Mouse (Mus musculus): ENCODE measurements around the gene Tet1. TPM values are rescaled to one million over a fixed set of nuclear protein-coding genes. Genes with fewer than 3 reads are reported as not detected.

Tet1 gene
- polyA plus RNA-seq, 1 experiment from 2014 or later: 32.1 TPM

DNA sequence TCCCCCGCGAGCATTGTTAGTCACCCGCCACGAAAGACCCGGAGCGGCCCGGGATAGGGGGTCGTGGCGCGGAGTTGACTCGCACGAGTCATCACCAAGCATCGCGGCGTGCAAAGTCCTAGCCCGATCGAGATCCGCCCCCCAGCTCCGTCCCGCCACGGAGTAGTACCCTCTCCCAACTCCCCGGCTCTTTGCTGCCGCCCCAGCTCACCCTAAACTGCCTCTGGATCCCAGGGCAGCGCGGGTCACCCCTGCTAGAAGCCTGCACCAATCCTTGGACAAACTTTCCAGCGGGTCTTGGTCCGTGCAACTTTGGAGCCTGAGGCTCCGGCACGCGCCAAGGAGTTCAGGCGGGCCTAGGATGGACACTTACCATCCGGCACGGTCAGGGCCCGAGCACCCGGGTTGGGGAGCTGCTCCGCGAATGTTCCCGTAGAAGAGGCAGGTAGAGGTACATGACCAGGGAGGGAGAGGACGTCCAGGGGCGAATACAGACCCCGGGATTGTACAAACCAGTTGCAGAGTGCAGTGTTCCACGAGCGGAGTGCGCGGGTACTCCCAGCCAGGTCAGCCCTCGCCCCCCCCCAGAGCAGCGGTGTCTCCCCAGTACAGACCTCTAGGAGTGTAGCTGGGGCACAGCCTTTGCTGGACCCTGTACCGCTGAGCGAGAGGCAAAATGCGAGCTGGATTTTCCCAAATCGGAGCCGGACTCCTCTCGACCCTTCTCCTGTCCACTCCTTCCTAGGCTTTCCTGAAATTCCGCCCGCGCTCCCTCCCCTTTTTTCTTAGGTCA lies 21.8 kb downstream of the Tet1 start:
- H3K4me1 ChIP-seq: peaks cover 21% of the 10 kb centered on the region
- no peaks in the 10 kb centered on the region for H3K9me3 ChIP-seq (replicated peaks)
- peak overlapping the region; percentile 96 for H3K4me2 ChIP-seq
- peak overlapping the region; percentile 61 for H3K4me3 ChIP-seq
- WGBS: under 1% methylated on average over 54 of the region's 56 CpGs
- H3K9ac ChIP-seq: peak overlapping the region; percentile 72
- no peaks in the 10 kb centered on the region for H3K27me3 ChIP-seq
- no peak overlapping the region for H3K27ac ChIP-seq
- peak; percentile 87 for ATAC-seq
- no peaks in the 10 kb centered on the region for H3K36me3 ChIP-seq (ENCODE audit: poor library complexity, severe bottlenecking)

GRCm38 (mm10) chr10:62885969-62886798 lies 22.6 kb downstream of the Tet1 start:
- under 1% methylated on average over 38 of the region's 38 CpGs for WGBS
- Histone ChIP-seq H3K4me3 (peak overlapping the region; percentile 61), H3K4me1 (peaks cover 21% of the 10 kb centered on the region), H3K36me3 (ENCODE audit: poor library complexity, severe bottlenecking) (no peaks in the 10 kb centered on the region), H3K27me3 (no peaks in the 10 kb centered on the region), H3K9me3 (replicated peaks) (no peaks in the 10 kb centered on the region), H3K27ac (no peak overlapping the region), H3K9ac (peak overlapping the region; percentile 72), H3K4me2 (peak overlapping the region; percentile 96)
- peak; percentile 62 for ATAC-seq

DNA sequence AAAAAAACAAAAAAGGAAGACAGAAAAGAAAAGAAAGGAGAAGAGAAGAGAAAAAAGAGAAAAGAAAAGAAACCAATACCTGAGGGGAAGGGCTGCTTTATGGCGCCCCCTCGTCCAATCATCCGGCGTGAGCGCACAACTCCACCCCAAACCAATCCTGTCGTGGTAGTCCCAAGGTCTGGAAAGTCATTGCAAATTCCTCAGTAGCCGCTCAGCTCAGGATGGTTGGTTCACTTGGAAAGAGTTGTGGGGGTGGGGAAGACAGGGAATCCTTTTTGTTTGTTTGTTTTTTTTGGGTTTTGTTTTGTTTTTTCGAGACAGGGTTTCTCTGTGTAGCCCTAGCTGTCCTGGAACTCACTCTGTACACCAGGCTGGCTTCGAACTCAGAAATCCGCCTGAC lies 23.3 kb downstream of the Tet1 start:
- Histone ChIP-seq H3K27ac (no peak overlapping the region), H3K27me3 (no peaks in the 10 kb centered on the region), H3K36me3 (ENCODE audit: poor library complexity, severe bottlenecking) (no peaks in the 10 kb centered on the region), H3K4me1 (peaks cover 21% of the 10 kb centered on the region), H3K4me3 (peak overlapping the region; percentile 61), H3K4me2 (peak overlapping the region; percentile 96), H3K9ac (no peak overlapping the region), H3K9me3 (replicated peaks) (no peaks in the 10 kb centered on the region)
- ATAC-seq: no peak
- 46% methylated on average over 10 of the region's 10 CpGs for WGBS

- Histone ChIP-seq H3K4me2 (no peak overlapping the region), H3K27ac (no peak overlapping the region), H3K9me3 (replicated peaks) (no peaks in the 10 kb centered on the region), H3K9ac (no peak overlapping the region), H3K36me3 (ENCODE audit: poor library complexity, severe bottlenecking) (peaks cover under 1% of the 10 kb centered on the region), H3K4me1 (peaks cover 21% of the 10 kb centered on the region), H3K27me3 (no peaks in the 10 kb centered on the region), H3K4me3 (no peak overlapping the region)
- no peak for ATAC-seq
- 59% methylated on average over 1 of the region's 1 CpGs for WGBS
These were observed 24.3 kb downstream of the Tet1 start for GRCm38 (mm10) chr10:62884517-62884916.

GRCm38 (mm10) chr10:62883933-62884372 lies 24.8 kb downstream of the Tet1 start:
- Histone ChIP-seq H3K4me3 (no peak overlapping the region), H3K9ac (no peak overlapping the region), H3K27ac (no peak overlapping the region), H3K4me2 (no peak overlapping the region), H3K4me1 (peaks cover 21% of the 10 kb centered on the region), H3K9me3 (replicated peaks) (no peaks in the 10 kb centered on the region), H3K36me3 (ENCODE audit: poor library complexity, severe bottlenecking) (peaks cover 7% of the 10 kb centered on the region), H3K27me3 (no peaks in the 10 kb centered on the region)
- no peak for ATAC-seq
- WGBS: 6% methylated on average over 9 of the region's 9 CpGs

- H3K9me3 ChIP-seq (replicated peaks): no peaks in the 10 kb centered on the region
- no peak for ATAC-seq
- WGBS: 49% methylated on average over 5 of the region's 5 CpGs
- no peak overlapping the region for H3K4me2 ChIP-seq
- H3K36me3 ChIP-seq (ENCODE audit: poor library complexity, severe bottlenecking): peaks cover 19% of the 10 kb centered on the region
- H3K27ac ChIP-seq: no peak overlapping the region
- H3K27me3 ChIP-seq: no peaks in the 10 kb centered on the region
- no peak overlapping the region for H3K4me3 ChIP-seq
- no peak overlapping the region for H3K9ac ChIP-seq
- peaks cover 11% of the 10 kb centered on the region; the same call in 1 of the 2 replicates for H3K4me1 ChIP-seq
These were observed 27.6 kb downstream of the Tet1 start for GRCm38 (mm10) chr10:62881211-62881610.

DNA sequence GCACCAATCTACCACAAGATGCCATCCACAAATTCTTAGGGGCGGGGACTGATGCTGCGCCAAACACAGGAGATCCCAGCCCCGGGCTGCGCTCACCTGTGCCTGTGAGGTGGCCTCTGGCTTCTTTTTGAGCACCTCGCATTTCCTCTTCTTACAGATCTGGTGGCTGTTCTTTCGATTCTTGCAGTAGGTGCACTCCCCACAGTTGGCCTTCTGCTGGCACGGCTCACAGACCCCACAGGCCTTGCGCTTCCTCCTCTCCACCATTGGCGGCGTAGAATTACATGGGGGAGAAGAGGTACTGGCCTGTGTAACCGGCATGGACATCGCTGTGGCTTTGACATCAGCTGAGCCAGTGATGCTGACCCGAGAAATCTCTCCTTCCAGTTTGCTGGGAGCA lies 30.7 kb downstream of the Tet1 start:
- H3K4me2 ChIP-seq: no peak overlapping the region
- H3K27ac ChIP-seq: no peak overlapping the region
- peaks cover 19% of the 10 kb centered on the region for H3K36me3 ChIP-seq (ENCODE audit: poor library complexity, severe bottlenecking)
- no peak for ATAC-seq
- no peak overlapping the region for H3K9ac ChIP-seq
- no peaks in the 10 kb centered on the region for H3K9me3 ChIP-seq (replicated peaks)
- 90% methylated on average over 13 of the region's 13 CpGs for WGBS
- H3K27me3 ChIP-seq: no peaks in the 10 kb centered on the region
- no peaks in the 10 kb centered on the region for H3K4me1 ChIP-seq
- no peak overlapping the region for H3K4me3 ChIP-seq

- H3K4me3 ChIP-seq: no peak overlapping the region
- 97% methylated on average over 4 of the region's 4 CpGs for WGBS
- H3K4me2 ChIP-seq: no peak overlapping the region
- H3K4me1 ChIP-seq: no peaks in the 10 kb centered on the region
- peaks cover 19% of the 10 kb centered on the region for H3K36me3 ChIP-seq (ENCODE audit: poor library complexity, severe bottlenecking)
- no peaks in the 10 kb centered on the region for H3K27me3 ChIP-seq
- H3K9me3 ChIP-seq (replicated peaks): no peaks in the 10 kb centered on the region
- H3K27ac ChIP-seq: no peak overlapping the region
- ATAC-seq: no peak
- no peak overlapping the region for H3K9ac ChIP-seq
These were observed 33.2 kb downstream of the Tet1 start for GRCm38 (mm10) chr10:62875565-62875964.

- no peaks in the 10 kb centered on the region for H3K27me3 ChIP-seq
- no peak overlapping the region for H3K9ac ChIP-seq
- no peak overlapping the region for H3K4me3 ChIP-seq
- H3K27ac ChIP-seq: no peak overlapping the region
- peaks cover 19% of the 10 kb centered on the region for H3K36me3 ChIP-seq (ENCODE audit: poor library complexity, severe bottlenecking)
- H3K4me1 ChIP-seq: no peaks in the 10 kb centered on the region
- WGBS: 83% methylated on average over 4 of the region's 4 CpGs
- ATAC-seq: no peak
- H3K9me3 ChIP-seq (replicated peaks): no peaks in the 10 kb centered on the region
- no peak overlapping the region for H3K4me2 ChIP-seq
These were observed 34.0 kb downstream of the Tet1 start for GRCm38 (mm10) chr10:62874828-62875227.

GRCm38 (mm10) chr10:62866035-62866791 lies 42.6 kb downstream of the Tet1 start:
- ATAC-seq: peak; percentile 23; the same call in 1 of the 2 replicates
- no peaks in the 10 kb centered on the region for H3K27me3 ChIP-seq
- peak overlapping the region; percentile 94 for H3K27ac ChIP-seq
- peak overlapping the region; percentile 53 for H3K4me3 ChIP-seq
- peak overlapping the region; percentile 72 for H3K4me2 ChIP-seq
- H3K36me3 ChIP-seq (ENCODE audit: poor library complexity, severe bottlenecking): peaks cover 8% of the 10 kb centered on the region; the same call in 1 of the 2 replicates
- H3K4me1 ChIP-seq: peaks cover 29% of the 10 kb centered on the region
- no peaks in the 10 kb centered on the region; the same call in 1 of the 2 replicates for H3K9me3 ChIP-seq (replicated peaks)
- H3K9ac ChIP-seq: peak overlapping the region; percentile 80
- 16% methylated on average over 11 of the region's 11 CpGs for WGBS

GRCm38 (mm10) chr10:62865167-62866034 lies 43.4 kb downstream of the Tet1 start:
- peak; percentile 99 for ATAC-seq

More at GRCm38 (mm10) chr10:62865167-62866034, 43.4 kb downstream of the Tet1 start:
- H3K27me3 ChIP-seq: no peaks in the 10 kb centered on the region
- peaks cover 12% of the 10 kb centered on the region for H3K36me3 ChIP-seq (ENCODE audit: poor library complexity, severe bottlenecking)
- H3K27ac ChIP-seq: peak overlapping the region; percentile 94
- H3K9me3 ChIP-seq (replicated peaks): no peaks in the 10 kb centered on the region; the same call in 1 of the 2 replicates
- peak overlapping the region; percentile 80 for H3K9ac ChIP-seq
- H3K4me3 ChIP-seq: peak overlapping the region; percentile 53
- H3K4me2 ChIP-seq: peak overlapping the region; percentile 72
- under 1% methylated on average over 28 of the region's 28 CpGs for WGBS
- H3K4me1 ChIP-seq: peaks cover 31% of the 10 kb centered on the region

All from forebrain, embryonic 13.5 days (tissue).